Comparison of ENCODE assay signal across 14 mouse cellular contexts in the genomic region with DNA sequence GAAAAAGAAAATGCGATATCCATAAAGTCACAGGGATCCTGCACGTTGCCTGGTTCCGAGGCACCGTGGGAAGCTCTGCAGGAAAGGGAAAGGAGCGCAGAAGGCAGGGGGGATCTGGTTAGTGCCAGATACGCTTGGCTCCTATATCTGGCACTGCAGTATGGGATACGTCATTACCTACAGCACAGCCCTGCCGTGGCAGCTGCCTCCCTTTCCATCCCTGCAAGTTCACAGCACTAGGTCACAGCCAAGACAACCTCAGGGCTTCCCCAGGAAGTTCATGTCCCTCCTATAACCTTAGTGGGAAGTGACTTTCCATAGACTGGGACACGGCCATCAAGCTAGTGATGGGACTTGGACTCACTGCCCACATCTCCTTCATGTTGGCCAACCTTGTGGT. TPM values are rescaled to one million over a fixed set of nuclear protein-coding genes. Genes with fewer than 3 reads are reported as not detected.
"Had no signal": no experiment of that assay in that cellular context is flagged by ENCODE, and none has a peak within 500 bp of the region (broad histone marks: within the 10 kb centered on the region; RNA-seq: fewer than 3 reads in every experiment).

No protein-coding gene starts in this region.

- H3K4me3 ChIP-seq: kidney, embryonic 15.5 days; limb, embryonic 12.5 days; liver, embryonic 13.5 days; lung, embryonic 15.5 days; midbrain, embryonic 15.5 days; neural tube, embryonic 12.5 days had no signal

- DNase-seq: kidney, postnatal 14 days; liver; liver, embryonic 13.5 days; liver, postnatal 0 days; lung, postnatal 14 days; thymus, postnatal 4 days had no signal

- H3K27ac ChIP-seq: kidney, embryonic 15.5 days; limb, embryonic 12.5 days; liver, embryonic 13.5 days; lung, embryonic 15.5 days; macrophage; midbrain, embryonic 15.5 days; neural tube, embryonic 12.5 days; stomach, postnatal 0 days had no signal

RNA-seq across cellular contexts. Expression of gene Ina, which starts 18.4 kb away (rescaled TPM):
- total RNA-seq: monocyte, adult 5-6 weeks had no signal
- polyA plus RNA-seq: liver, postnatal 0 days; macrophage had no signal
